Mouse (Mus musculus): ENCODE measurements around the gene Strip2.

- TF ChIP-seq CTCF (IDR thresholded peaks at IDR 0.05; ENCODE audit: extremely low read depth, insufficient read depth, insufficient read length, insufficient replicate concordance), result no peak
- TF ChIP-seq POLR2A (IDR thresholded peaks at IDR 0.05; ENCODE audit: low read depth, low read length), result no peak
Measured at GRCm38 (mm10) chr6:29923501-29923900, 6.7 kb downstream of the Strip2 start.
